ENCODE assay signal across 11 mouse cellular contexts in genomic region chr10:61599556-61600114, GRCm38 (mm10). TPM values are rescaled to one million over a fixed set of nuclear protein-coding genes. Genes with fewer than 3 reads are reported as not detected.
"Had no signal": no experiment of that assay in that cellular context is flagged by ENCODE, and none has a peak within 500 bp of the region (broad histone marks: within the 10 kb centered on the region; RNA-seq: fewer than 3 reads in every experiment).

No protein-coding gene starts in this region.

- ATAC-seq: liver, postnatal 0 days; midbrain, embryonic 16.5 days had no signal

- DNase-seq: kidney, postnatal 25 days; liver; liver, embryonic 13.5 days; liver, postnatal 0 days; retina, postnatal 1 day; right cerebral cortex, postnatal 4 days; spleen, adult 18-20 months; thymus, adult 18-20 months; thymus, postnatal 14 days had no signal

RNA-seq across cellular contexts. Expression of gene Npffr1, which starts 4.3 kb away (rescaled TPM):
- polyA plus RNA-seq: liver, postnatal 0 days; stomach, embryonic 14.5 days had no signal
